Mouse (Mus musculus): ENCODE results near the gene Ankrd13a.
"Not testable (repeated sequence)": the region's sequence is repeated elsewhere in the genome, so short reads cannot be mapped to it uniquely, and the experiment has no call there.

Ankrd13a gene

GRCm38 (mm10) chr5:114829740-114830139, 55.3 kb downstream of the Ankrd13a start:
- no peak for DNase-seq (ENCODE audit: low spot score)

- DNase-seq (ENCODE audit: low spot score), result no peak
These were observed 62.4 kb downstream of the Ankrd13a start for GRCm38 (mm10) chr5:114836886-114837285.

- not testable (repeated sequence) for DNase-seq (ENCODE audit: low spot score)
These were observed 66.0 kb downstream of the Ankrd13a start for GRCm38 (mm10) chr5:114840481-114840880.

GRCm38 (mm10) chr5:114842155-114842554, 67.7 kb downstream of the Ankrd13a start:
- DNase-seq (ENCODE audit: low spot score), result not testable (repeated sequence)

GRCm38 (mm10) chr5:114842674-114843073, 68.2 kb downstream of the Ankrd13a start:
- DNase-seq (ENCODE audit: low spot score), result no peak

GRCm38 (mm10) chr5:114844371-114844770, 69.9 kb downstream of the Ankrd13a start:
- DNase-seq (ENCODE audit: low spot score), result not testable (repeated sequence)

GRCm38 (mm10) chr5:114851565-114852236, 77.2 kb downstream of the Ankrd13a start:
- DNase-seq (ENCODE audit: low spot score), result no peak

- not testable (repeated sequence) for DNase-seq (ENCODE audit: low spot score)
These were observed 78.9 kb downstream of the Ankrd13a start, which contains the start of gene 4930519G04Rik for GRCm38 (mm10) chr5:114853364-114853763. Gene 4930519G04Rik, plus strand, starts transcription at chr5:114853664.

All from layer of hippocampus, adult 9-10 months (tissue).